11 mouse cellular contexts compared by ENCODE assay signal in genomic region chr9:45389596-45389995, GRCm38 (mm10). TPM values are rescaled to one million over a fixed set of nuclear protein-coding genes. Genes with fewer than 3 reads are reported as not detected.
"Had no signal": no experiment of that assay in that cellular context is flagged by ENCODE, and none has a peak within 500 bp of the region (broad histone marks: within the 10 kb centered on the region; RNA-seq: fewer than 3 reads in every experiment).

No protein-coding gene starts in this region.

- DNase-seq: kidney, adult 2 months; kidney, postnatal 10 days; liver; lung, embryonic 14.5 days; right cerebral cortex, adult 18-20 months; right cerebral cortex, postnatal 14 days; right cerebral cortex, postnatal 4 days; thymus, postnatal 25 days had no signal

RNA-seq across cellular contexts. Expression of gene Fxyd2, which starts 9.9 kb away (rescaled TPM):
- total RNA-seq: megakaryocyte, adult 5-6 weeks had no signal

RNA-seq across cellular contexts. Expression of gene Fxyd6, which starts 19.6 kb away (rescaled TPM):
- polyA plus RNA-seq: macrophage had no signal

RNA-seq across cellular contexts. Expression of gene Dscaml1, which starts 36.8 kb away (rescaled TPM):
- total RNA-seq: megakaryocyte, adult 5-6 weeks had no signal
- polyA plus RNA-seq: liver, embryonic 12.5 days had no signal
